Mouse (Mus musculus) pancreas, adult 10 weeks (tissue): Measurements from ENCODE around the gene Gli3. TPM values are rescaled to one million over a fixed set of nuclear protein-coding genes. Genes with fewer than 3 reads are reported as not detected.

Source experiments
- polyA plus RNA-seq: library from polyadenylated mRNA; stranded (reverse); fragments of 350-450 nt; fragmentation: Illumina TruSeq; extraction: RNeasy Lipid Tissue Mini Kit (QIAGEN cat#74804); gene quantifications from one replicate; pipeline ENCODE4 v1.2.3, GENCODE M21; 2015; ENCODE audit warnings: low read depth, low replicate concordance; ENCODE audit not compliant: insufficient read depth

The Gli3 gene
- polyA plus RNA-seq, result 0.35 TPM

GRCm38 (mm10) chr13:15462830-15463491 is at the start of gene Gli3:
Gene Gli3 (plus strand): TSS chr13:15463235.

